Mouse (Mus musculus): Measurements from ENCODE around the gene S1pr4. TPM values are rescaled to one million over a fixed set of nuclear protein-coding genes. Genes with fewer than 3 reads are reported as not detected.

The S1pr4 gene
- polyA plus RNA-seq, 1 experiment from 2014 or later = 1.0 TPM

DNA sequence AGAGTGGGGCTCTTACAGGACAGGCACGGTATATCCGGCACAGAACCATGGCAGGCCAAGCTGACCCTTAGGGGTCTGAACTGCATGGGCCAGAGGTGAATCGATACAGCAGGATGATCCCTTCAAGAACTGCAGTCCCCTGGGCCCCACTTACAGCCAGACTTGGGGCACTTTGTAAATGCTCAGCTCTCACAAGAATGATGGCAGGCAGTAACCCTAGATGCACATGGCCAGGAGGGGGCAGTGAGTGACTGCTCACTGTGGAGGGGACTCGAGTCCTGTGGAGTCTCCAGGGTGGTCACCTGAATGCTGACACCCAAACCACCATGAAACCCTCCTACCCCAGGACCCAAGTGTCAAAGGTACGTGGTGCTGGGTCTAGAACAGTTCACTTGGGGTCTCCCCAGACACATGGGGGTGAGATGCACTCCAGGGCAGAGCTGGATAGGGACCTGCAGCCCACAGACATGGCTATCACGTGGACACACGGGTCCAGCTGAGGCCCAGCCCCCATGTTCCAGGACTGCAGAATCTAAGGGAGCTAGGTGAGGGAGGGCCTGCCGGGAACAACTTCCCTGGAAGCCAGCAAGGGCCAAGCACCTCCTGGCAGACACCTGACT, 6.2 kb downstream of the S1pr4 start:
- peak overlapping the region; percentile 23; the same call in 1 of the 2 replicates for H3K9ac ChIP-seq (ENCODE audit: low read length)
- no peak for DNase-seq (ENCODE audit: low spot score)

GRCm38 (mm10) chr10:81492606-81493240, 7.2 kb downstream of the S1pr4 start:
- Histone ChIP-seq H3K27ac (replicated peaks) (no peak overlapping the region), H3K4me3 (ENCODE audit: low read depth, low read length) (no peak overlapping the region), H3K4me1 (replicated peaks; ENCODE audit: control insufficient read depth, insufficient read depth) (peaks cover 3% of the 10 kb centered on the region; the same call in 1 of the 2 replicates), H3K9me3 (ENCODE audit: control insufficient read depth, low read length) (no peaks in the 10 kb centered on the region), H3K36me3 (ENCODE audit: control insufficient read depth, insufficient read depth, low read length) (peaks cover 33% of the 10 kb centered on the region), H3K27me3 (ENCODE audit: control insufficient read depth, insufficient read depth, low read length) (no peaks in the 10 kb centered on the region), H3K9ac (ENCODE audit: low read length) (no peak overlapping the region), H3K4me2 (replicated peaks; ENCODE audit: low read depth) (no peak overlapping the region)
- 95% methylated on average over 11 of the region's 11 CpGs for WGBS
- TF ChIP-seq CTCF (IDR thresholded peaks at IDR 0.05; ENCODE audit: low read depth) = no peak
- TF ChIP-seq EP300 (optimal IDR thresholded peaks at IDR 0.05) = no peak
- ATAC-seq (ENCODE audit: low FRiP score, low TSS enrichment) (no peak), DNase-seq (ENCODE audit: low spot score) (no peak)

More for the DNA sequence above, 6.2 kb downstream of the S1pr4 start:
- H3K4me2 ChIP-seq (replicated peaks; ENCODE audit: low read depth) = no peak overlapping the region
- no peak for TF ChIP-seq EP300 (optimal IDR thresholded peaks at IDR 0.05)
- TF ChIP-seq CTCF (IDR thresholded peaks at IDR 0.05; ENCODE audit: low read depth) = peak; percentile 62
- WGBS = 83% methylated on average over 8 of the region's 8 CpGs
- peaks cover 3% of the 10 kb centered on the region; the same call in 1 of the 2 replicates for H3K4me1 ChIP-seq (replicated peaks; ENCODE audit: control insufficient read depth, insufficient read depth)
- ATAC-seq (ENCODE audit: low FRiP score, low TSS enrichment) = no peak
- no peaks in the 10 kb centered on the region for H3K9me3 ChIP-seq (ENCODE audit: control insufficient read depth, low read length)
- H3K27me3 ChIP-seq (ENCODE audit: control insufficient read depth, insufficient read depth, low read length) = no peaks in the 10 kb centered on the region
- H3K36me3 ChIP-seq (ENCODE audit: control insufficient read depth, insufficient read depth, low read length) = peaks cover 25% of the 10 kb centered on the region
- H3K27ac ChIP-seq (replicated peaks) = no peak overlapping the region
- no peak overlapping the region for H3K4me3 ChIP-seq (ENCODE audit: low read depth, low read length)

- no peak overlapping the region for H3K9ac ChIP-seq (ENCODE audit: low read length)
- no peak overlapping the region for H3K27ac ChIP-seq (replicated peaks)
- H3K27me3 ChIP-seq (ENCODE audit: control insufficient read depth, insufficient read depth, low read length) = no peaks in the 10 kb centered on the region
- no peak overlapping the region for H3K4me3 ChIP-seq (ENCODE audit: low read depth, low read length)
- WGBS = 91% methylated on average over 9 of the region's 9 CpGs
- no peak for TF ChIP-seq CTCF (IDR thresholded peaks at IDR 0.05; ENCODE audit: low read depth)
- no peak for TF ChIP-seq EP300 (optimal IDR thresholded peaks at IDR 0.05)
- peaks cover 34% of the 10 kb centered on the region for H3K36me3 ChIP-seq (ENCODE audit: control insufficient read depth, insufficient read depth, low read length)
- DNase-seq (ENCODE audit: low spot score) (no peak), ATAC-seq (ENCODE audit: low FRiP score, low TSS enrichment) (no peak)
- no peaks in the 10 kb centered on the region for H3K9me3 ChIP-seq (ENCODE audit: control insufficient read depth, low read length)
- H3K4me1 ChIP-seq (replicated peaks; ENCODE audit: control insufficient read depth, insufficient read depth) = peaks cover 3% of the 10 kb centered on the region; the same call in 1 of the 2 replicates
- no peak overlapping the region for H3K4me2 ChIP-seq (replicated peaks; ENCODE audit: low read depth)
Observed at GRCm38 (mm10) chr10:81491018-81491417, 8.9 kb downstream of the S1pr4 start.

DNA sequence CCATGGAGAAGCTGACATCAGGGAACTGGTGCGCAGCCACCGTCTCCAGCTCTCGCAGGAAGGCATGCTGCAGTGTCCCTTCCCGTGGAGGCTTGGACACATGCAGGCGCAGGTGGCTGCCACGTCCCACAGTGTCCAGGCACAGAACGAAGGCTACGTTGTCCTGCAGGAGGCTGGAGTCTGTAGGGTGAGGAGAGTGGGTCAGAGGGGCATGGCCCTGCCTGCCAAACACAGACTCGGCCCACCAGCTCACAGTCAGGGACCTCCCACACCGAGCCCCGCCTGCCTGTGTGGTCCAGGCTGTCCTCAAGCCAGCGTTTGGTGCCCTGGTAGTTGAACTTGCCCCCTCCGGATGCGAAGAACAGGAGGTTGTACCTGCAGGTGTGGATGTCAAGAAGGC, 10.0 kb downstream of the S1pr4 start:
- Histone ChIP-seq H3K36me3 (ENCODE audit: control insufficient read depth, insufficient read depth, low read length) (peaks cover 34% of the 10 kb centered on the region), H3K4me1 (replicated peaks; ENCODE audit: control insufficient read depth, insufficient read depth) (no peaks in the 10 kb centered on the region)

GRCm38 (mm10) chr10:81488081-81488480, 11.9 kb downstream of the S1pr4 start:
- H3K4me2 ChIP-seq (replicated peaks; ENCODE audit: low read depth) = no peak overlapping the region
- peaks cover 34% of the 10 kb centered on the region for H3K36me3 ChIP-seq (ENCODE audit: control insufficient read depth, insufficient read depth, low read length)
- H3K9ac ChIP-seq (ENCODE audit: low read length) = no peak overlapping the region
- WGBS = 83% methylated on average over 11 of the region's 11 CpGs
- H3K9me3 ChIP-seq (ENCODE audit: control insufficient read depth, low read length) = no peaks in the 10 kb centered on the region
- no peaks in the 10 kb centered on the region for H3K4me1 ChIP-seq (replicated peaks; ENCODE audit: control insufficient read depth, insufficient read depth)
- DNase-seq (ENCODE audit: low spot score) (no peak), ATAC-seq (ENCODE audit: low FRiP score, low TSS enrichment) (no peak)
- no peak overlapping the region for H3K4me3 ChIP-seq (ENCODE audit: low read depth, low read length)
- no peak overlapping the region for H3K27ac ChIP-seq (replicated peaks)
- TF ChIP-seq EP300 (optimal IDR thresholded peaks at IDR 0.05) (no peak), CTCF (IDR thresholded peaks at IDR 0.05; ENCODE audit: low read depth) (no peak)
- H3K27me3 ChIP-seq (ENCODE audit: control insufficient read depth, insufficient read depth, low read length) = no peaks in the 10 kb centered on the region

More for the DNA sequence above, 10.0 kb downstream of the S1pr4 start:
- Histone ChIP-seq H3K27me3 (ENCODE audit: control insufficient read depth, insufficient read depth, low read length) (no peaks in the 10 kb centered on the region), H3K9ac (ENCODE audit: low read length) (no peak overlapping the region), H3K9me3 (ENCODE audit: control insufficient read depth, low read length) (no peaks in the 10 kb centered on the region), H3K27ac (replicated peaks) (no peak overlapping the region), H3K4me3 (ENCODE audit: low read depth, low read length) (no peak overlapping the region), H3K4me2 (replicated peaks; ENCODE audit: low read depth) (no peak overlapping the region)
- ATAC-seq (ENCODE audit: low FRiP score, low TSS enrichment) (no peak), DNase-seq (ENCODE audit: low spot score) (no peak)
- no peak for TF ChIP-seq EP300 (optimal IDR thresholded peaks at IDR 0.05)
- no peak for TF ChIP-seq CTCF (IDR thresholded peaks at IDR 0.05; ENCODE audit: low read depth)
- WGBS = 84% methylated on average over 14 of the region's 14 CpGs

- WGBS = 88% methylated on average over 10 of the region's 10 CpGs
- H3K4me2 ChIP-seq (replicated peaks; ENCODE audit: low read depth) = no peak overlapping the region
- ATAC-seq (ENCODE audit: low FRiP score, low TSS enrichment) (no peak), DNase-seq (ENCODE audit: low spot score) (no peak)
- TF ChIP-seq CTCF (IDR thresholded peaks at IDR 0.05; ENCODE audit: low read depth) (no peak), EP300 (optimal IDR thresholded peaks at IDR 0.05) (no peak)
- no peaks in the 10 kb centered on the region for H3K9me3 ChIP-seq (ENCODE audit: control insufficient read depth, low read length)
- H3K27ac ChIP-seq (replicated peaks) = no peak overlapping the region
- no peak overlapping the region for H3K4me3 ChIP-seq (ENCODE audit: low read depth, low read length)
- no peaks in the 10 kb centered on the region for H3K4me1 ChIP-seq (replicated peaks; ENCODE audit: control insufficient read depth, insufficient read depth)
- H3K36me3 ChIP-seq (ENCODE audit: control insufficient read depth, insufficient read depth, low read length) = peaks cover 27% of the 10 kb centered on the region
- H3K27me3 ChIP-seq (ENCODE audit: control insufficient read depth, insufficient read depth, low read length) = no peaks in the 10 kb centered on the region; the same call in 1 of the 2 replicates
- H3K9ac ChIP-seq (ENCODE audit: low read length) = no peak overlapping the region
Observed at GRCm38 (mm10) chr10:81486496-81486895, 13.4 kb downstream of the S1pr4 start.
